Mouse (Mus musculus): ENCODE measurements at regions not wholly inside any gene's neighbourhood (a gene's known extent, or its start where the extent isn't known, plus 50 kb on each side); places are given as distances from the start of the nearest gene placed in this dataset.

GRCm38 (mm10) chr4:55924974-55925373, 392.7 kb upstream of the Klf4 start:
- no peak for DNase-seq

GRCm38 (mm10) chr4:55921217-55921616, 389.0 kb upstream of the Klf4 start:
- no peak for DNase-seq

GRCm38 (mm10) chr4:55894116-55894885, 362.0 kb upstream of the Klf4 start:
- no peak for DNase-seq

- no peak for DNase-seq
Observed at GRCm38 (mm10) chr4:55891656-55892055, 359.4 kb upstream of the Klf4 start.

- no peak for DNase-seq
Observed at GRCm38 (mm10) chr4:55887581-55887980, 355.3 kb upstream of the Klf4 start.

GRCm38 (mm10) chr4:55882541-55882940, 350.3 kb upstream of the Klf4 start:
- DNase-seq, result no peak

- DNase-seq, result no peak
Observed at GRCm38 (mm10) chr4:55875304-55875703, 343.0 kb upstream of the Klf4 start.

GRCm38 (mm10) chr4:55874875-55875274, 342.6 kb upstream of the Klf4 start:
- peak in 1 of 2 experiments; percentile 3 for DNase-seq

- no peak for DNase-seq
Observed at GRCm38 (mm10) chr4:55874276-55874675, 342.0 kb upstream of the Klf4 start.

- DNase-seq, result no peak
Observed at GRCm38 (mm10) chr4:55860055-55860454, 327.8 kb upstream of the Klf4 start.

GRCm38 (mm10) chr4:55859211-55859761, 327.0 kb upstream of the Klf4 start:
- DNase-seq, result no peak

- DNase-seq, result no peak
Observed at GRCm38 (mm10) chr4:55851430-55851829, 319.2 kb upstream of the Klf4 start.

- DNase-seq, result no peak
Observed at GRCm38 (mm10) chr4:55851027-55851426, 318.8 kb upstream of the Klf4 start.

GRCm38 (mm10) chr4:55843727-55844401, 311.6 kb upstream of the Klf4 start:
- no peak for DNase-seq

- DNase-seq, result no peak
Observed at GRCm38 (mm10) chr4:55838568-55838967, 306.3 kb upstream of the Klf4 start.

- DNase-seq, result no peak
Observed at GRCm38 (mm10) chr4:55824047-55824760, 291.9 kb upstream of the Klf4 start.

GRCm38 (mm10) chr4:55823583-55823982, 291.3 kb upstream of the Klf4 start:
- no peak for DNase-seq

GRCm38 (mm10) chr4:55817035-55817818, 285.0 kb upstream of the Klf4 start:
- no peak for DNase-seq

GRCm38 (mm10) chr4:55815832-55816231, 283.6 kb upstream of the Klf4 start:
- no peak for DNase-seq

GRCm38 (mm10) chr4:55812846-55813245, 280.6 kb upstream of the Klf4 start:
- no peak for DNase-seq

- no peak for DNase-seq
Observed at GRCm38 (mm10) chr4:55811656-55812055, 279.4 kb upstream of the Klf4 start.

- no peak for DNase-seq
Observed at GRCm38 (mm10) chr4:55808501-55808900, 276.2 kb upstream of the Klf4 start.

- no peak for DNase-seq
Observed at GRCm38 (mm10) chr4:55806799-55807198, 274.5 kb upstream of the Klf4 start.

All from kidney, adult 8-10 months (tissue).